In genomic region chr7:34853393-34853792, GRCm38 (mm10) we compare ENCODE assay signal across 29 mouse cellular contexts. TPM values are rescaled to one million over a fixed set of nuclear protein-coding genes. Genes with fewer than 3 reads are reported as not detected.
"Had no signal": no experiment of that assay in that cellular context is flagged by ENCODE, and none has a peak within 500 bp of the region (broad histone marks: within the 10 kb centered on the region; RNA-seq: fewer than 3 reads in every experiment).

No protein-coding gene starts in this region.

- H3K27me3 ChIP-seq: embryonic facial prominence, embryonic 12.5 days; embryonic facial prominence, embryonic 13.5 days; embryonic facial prominence, embryonic 15.5 days; forebrain, embryonic 12.5 days; forebrain, embryonic 13.5 days; forebrain, embryonic 15.5 days had no signal

- H3K27ac ChIP-seq: embryonic facial prominence, embryonic 10.5 days; embryonic facial prominence, embryonic 12.5 days; embryonic facial prominence, embryonic 13.5 days; embryonic facial prominence, embryonic 15.5 days; forebrain, embryonic 10.5 days; forebrain, embryonic 12.5 days; forebrain, embryonic 13.5 days; forebrain, embryonic 15.5 days; gastrocnemius, adult 2 months; heart, adult 2 months had no signal

- H3K36me3 ChIP-seq: embryonic facial prominence, embryonic 10.5 days; embryonic facial prominence, embryonic 12.5 days; embryonic facial prominence, embryonic 13.5 days; embryonic facial prominence, embryonic 15.5 days; forebrain, embryonic 10.5 days; forebrain, embryonic 12.5 days; forebrain, embryonic 15.5 days had no signal

- ATAC-seq: forebrain, embryonic 13.5 days; forebrain, embryonic 14.5 days; forebrain, embryonic 15.5 days; forebrain, embryonic 16.5 days; forebrain, postnatal 0 days had no signal

- H3K4me1 ChIP-seq: embryonic facial prominence, embryonic 12.5 days; embryonic facial prominence, embryonic 13.5 days; embryonic facial prominence, embryonic 15.5 days; forebrain, embryonic 10.5 days had no signal

- DNase-seq: cerebellum, adult 9-10 months; cerebellum, adult 9-11 months; cerebellum, postnatal 10 days; cerebellum, postnatal 14 days; cerebellum, postnatal 25 days; cerebellum, postnatal 36 days; embryo, embryonic 11 days; forebrain, postnatal 0 days; gastrocnemius, adult 2 months; gastrocnemius, postnatal 10 days; gastrocnemius, postnatal 14 days; gastrocnemius, postnatal 25 days; gastrocnemius, postnatal 36 days; heart, adult 11 months; heart, adult 18-20 months; heart, adult 2 months had no signal

- H3K4me2 ChIP-seq: embryonic facial prominence, embryonic 12.5 days; embryonic facial prominence, embryonic 13.5 days; embryonic facial prominence, embryonic 15.5 days; forebrain, embryonic 12.5 days; forebrain, embryonic 13.5 days; forebrain, embryonic 15.5 days had no signal

- H3K4me3 ChIP-seq: embryonic facial prominence, embryonic 10.5 days; embryonic facial prominence, embryonic 12.5 days; embryonic facial prominence, embryonic 13.5 days; embryonic facial prominence, embryonic 15.5 days; erythroblast, embryonic 14.5 days; forebrain, embryonic 10.5 days; forebrain, embryonic 12.5 days; forebrain, embryonic 13.5 days; forebrain, embryonic 15.5 days; gastrocnemius, adult 2 months; heart, adult 2 months had no signal

- H3K9ac ChIP-seq: embryonic facial prominence, embryonic 12.5 days; embryonic facial prominence, embryonic 13.5 days; embryonic facial prominence, embryonic 15.5 days; forebrain, embryonic 12.5 days; forebrain, embryonic 13.5 days; forebrain, embryonic 15.5 days; forebrain, postnatal 0 days had no signal

- H3K9me3 ChIP-seq: embryonic facial prominence, embryonic 13.5 days; embryonic facial prominence, embryonic 15.5 days; forebrain, embryonic 12.5 days; forebrain, embryonic 13.5 days; forebrain, embryonic 15.5 days had no signal

RNA-seq across cellular contexts. Expression of gene Chst8, which starts 40.9 kb away (rescaled TPM):
- total RNA-seq: common myeloid progenitor, adult 5-6 weeks; granulocyte monocyte progenitor cell, adult 5-6 weeks had no signal
- polyA plus RNA-seq: erythroblast, embryonic 14.5 days had no signal
